Mouse (Mus musculus) ES-E14 (cell line): ENCODE results near the gene Sarnp. TPM values are rescaled to one million over a fixed set of nuclear protein-coding genes. Genes with fewer than 3 reads are reported as not detected.

Experiments
- DNase-seq: peaks from one replicate; pipeline ENCODE4 v3.0.0-alpha.2; 2013; ENCODE audit warnings: low read depth, low spot score
- H3K27ac ChIP-seq: 2 replicates; pipeline ENCODE4 v1.5.1; 2012; ENCODE audit warnings: low read depth, mild to moderate bottlenecking, low read length, moderate library complexity, mixed read lengths; ENCODE audit not compliant: poor library complexity, insufficient read depth, severe bottlenecking
- H3K36me3 ChIP-seq: 2 replicates; pipeline ENCODE4 v1.6.1; 2012; ENCODE audit warnings: mild to moderate bottlenecking, low read length, moderate library complexity, mixed read lengths; ENCODE audit not compliant: control insufficient read depth, poor library complexity, insufficient read depth, severe bottlenecking
- H3K4me1 ChIP-seq, 2 experiments: fragments of 150-350 bp in 1 of 2; sonication (generic) in 1 of 2; 2 replicates each; pipeline ENCODE4 v1.6.1; 2012; ENCODE audit warnings: low read length in 2 of 2, mild to moderate bottlenecking in 1 of 2, mixed read lengths in 1 of 2; ENCODE audit not compliant: control insufficient read depth in 2 of 2, insufficient read depth in 2 of 2, poor library complexity in 1 of 2
- H3K4me3 ChIP-seq, 2 experiments: fragments of 150-350 bp in 1 of 2; sonication (generic) in 1 of 2; 2 replicates each; pipeline ENCODE4 v1.5.1; 2012; ENCODE audit warnings: low read length in 2 of 2, low read depth in 1 of 2, mild to moderate bottlenecking in 1 of 2, mixed read lengths in 1 of 2; ENCODE audit not compliant: insufficient read depth in 1 of 2, poor library complexity in 1 of 2, severe bottlenecking in 1 of 2
- H3K9ac ChIP-seq: 2 replicates; pipeline ENCODE4 v1.6.1; 2012; ENCODE audit warnings: low read depth, mild to moderate bottlenecking, low read length, mixed read lengths; ENCODE audit not compliant: poor library complexity, insufficient read depth, severe bottlenecking
- H3K9me3 ChIP-seq: fragments of 150-350 bp; sonication (generic); 2 replicates; pipeline ENCODE4 v1.6.1; 2012; ENCODE audit warnings: low read depth, mild to moderate bottlenecking, low read length; ENCODE audit not compliant: control insufficient read depth, insufficient read depth
- MAFK ChIP-seq: IDR thresholded peaks from 2 replicates; pipeline ENCODE4 v1.6.1; 2014; ENCODE audit warnings: mild to moderate bottlenecking, low read depth, low read length, inconsistent platforms; ENCODE audit not compliant: insufficient read depth
- in situ Hi-C, 2 experiments: fragments of 600-800 bp; cut with MboI; formaldehyde crosslinking; loops; one replicate each; pipeline ENCODE4 v1.15.1; 2025; ENCODE audit warnings: low sequenced_read_pairs in 2 of 2, inconsistent platforms in 1 of 2; ENCODE audit not compliant: unreplicated experiment in 2 of 2
- total RNA-seq: library from RNA; depleted of rRNA; stranded (reverse); fragments of 300-350 nt; gene quantifications from 2 replicates; pipeline ENCODE4 v1.2.3, GENCODE M21; 2012; rRNA removed

Gene Sarnp
- total RNA-seq, 1 experiment = 101 TPM

- in situ Hi-C loops = no loop called here
- DNase-seq = no peak
- Histone ChIP-seq H3K36me3 (no peaks in the 10 kb centered on the region), H3K9me3 (no peaks in the 10 kb centered on the region), H3K4me1 (peaks cover 0 to 17% of the 10 kb centered on the region in 2 experiments; a peak in 2 of 4 replicates), H3K4me3 (peak within 1 kb of the TSS; percentile 76 to 95), H3K9ac (peak within 1 kb of the TSS; percentile 90), H3K27ac (peak within 1 kb of the TSS; percentile 69)
- TF ChIP-seq MAFK = no peak
These were observed 106.8 kb downstream of the Sarnp start, which contains the start of gene Bloc1s1 for GRCm38 (mm10) chr10:128923935-128924334. Bloc1s1 (minus strand) TSS chr10:128924035.

Other genes starting within 250 kb of the Sarnp start
- 24.9 and 30.3 TPM in 2 replicates for gene Erbb3, start 227.7 kb upstream of the Sarnp start, total RNA-seq
- 1,660 and 1,982 TPM in 2 replicates for gene Rps26, start 190.6 kb upstream of the Sarnp start, total RNA-seq
- 1.4 and 1.9 TPM in 2 replicates for gene Ikzf4, start 171.3 kb upstream of the Sarnp start, total RNA-seq
- 7.0 and 7.4 TPM in 2 replicates for gene Suox, start 143.3 kb upstream of the Sarnp start, total RNA-seq
- gene Rab5b, start 121.1 kb upstream of the Sarnp start, total RNA-seq = 23.2 and 32.8 TPM in 2 replicates
- 11.4 and 44.2 TPM in 2 replicates for gene Pmel, start 113.1 kb upstream of the Sarnp start, total RNA-seq
- 40.7 and 43.5 TPM in 2 replicates for gene Cdk2, start 112.3 kb upstream of the Sarnp start, total RNA-seq
- gene Dgka, start 72.5 kb upstream of the Sarnp start, total RNA-seq = 11.9 and 19.3 TPM in 2 replicates
- gene Pym1, start 69.4 kb upstream of the Sarnp start, total RNA-seq = 71.7 and 78.6 TPM in 2 replicates
- gene Mmp19, start 26.4 kb upstream of the Sarnp start, total RNA-seq = 0.37 and 0.94 TPM in 2 replicates
- 51.9 and 53.0 TPM in 2 replicates for gene Dnajc14, start 13.3 kb upstream of the Sarnp start, total RNA-seq
- 7.7 and 11.0 TPM in 2 replicates for gene Tmem198b, start 13.0 kb upstream of the Sarnp start, total RNA-seq
- gene Ormdl2, start 4.3 kb downstream of the Sarnp start, total RNA-seq = 145 and 155 TPM in 2 replicates
- 3.1 and 4.6 TPM in 2 replicates for gene Gdf11, start 74.4 kb downstream of the Sarnp start, total RNA-seq
- 158 and 226 TPM in 2 replicates for gene Cd63, start 83.7 kb downstream of the Sarnp start, total RNA-seq
- gene Rdh5, start 105.6 kb downstream of the Sarnp start, total RNA-seq = 3.9 and 6.8 TPM in 2 replicates
- 71.2 and 90.0 TPM in 2 replicates for gene Bloc1s1, start 106.7 kb downstream of the Sarnp start, total RNA-seq
- 10.1 and 17.6 TPM in 2 replicates for gene Itga7, start 116.5 kb downstream of the Sarnp start, total RNA-seq
- 0.26 and 0.58 TPM in 2 replicates for gene Mettl7b, start 143.7 kb downstream of the Sarnp start, total RNA-seq
- not detected in 2 replicates for gene Olfr9, start 172.1 kb downstream of the Sarnp start, total RNA-seq
- not detected in 2 replicates for gene Olfr763, start 193.5 kb downstream of the Sarnp start, total RNA-seq
- gene Olfr764-ps1, start 222.6 kb downstream of the Sarnp start, total RNA-seq = not detected in 2 replicates
- not detected in 2 replicates for gene Olfr765, start 232.7 kb downstream of the Sarnp start, total RNA-seq